Mouse (Mus musculus) 3134 (cell line): ENCODE data around the gene Nf2.

Source experiments
- DNase-seq: peaks from one replicate; pipeline ENCODE4 v3.0.0-alpha.2; 2011; ENCODE audit warnings: low spot score; ENCODE audit not compliant: insufficient read length; ENCODE audit errors: extremely low read depth

Nf2 gene

GRCm38 (mm10) chr11:4849258-4849943 is at the start of gene Nf2:
TSS of gene Nf2 (minus strand) at chr11:4849536.
- DNase-seq = peak; percentile 98

DNA sequence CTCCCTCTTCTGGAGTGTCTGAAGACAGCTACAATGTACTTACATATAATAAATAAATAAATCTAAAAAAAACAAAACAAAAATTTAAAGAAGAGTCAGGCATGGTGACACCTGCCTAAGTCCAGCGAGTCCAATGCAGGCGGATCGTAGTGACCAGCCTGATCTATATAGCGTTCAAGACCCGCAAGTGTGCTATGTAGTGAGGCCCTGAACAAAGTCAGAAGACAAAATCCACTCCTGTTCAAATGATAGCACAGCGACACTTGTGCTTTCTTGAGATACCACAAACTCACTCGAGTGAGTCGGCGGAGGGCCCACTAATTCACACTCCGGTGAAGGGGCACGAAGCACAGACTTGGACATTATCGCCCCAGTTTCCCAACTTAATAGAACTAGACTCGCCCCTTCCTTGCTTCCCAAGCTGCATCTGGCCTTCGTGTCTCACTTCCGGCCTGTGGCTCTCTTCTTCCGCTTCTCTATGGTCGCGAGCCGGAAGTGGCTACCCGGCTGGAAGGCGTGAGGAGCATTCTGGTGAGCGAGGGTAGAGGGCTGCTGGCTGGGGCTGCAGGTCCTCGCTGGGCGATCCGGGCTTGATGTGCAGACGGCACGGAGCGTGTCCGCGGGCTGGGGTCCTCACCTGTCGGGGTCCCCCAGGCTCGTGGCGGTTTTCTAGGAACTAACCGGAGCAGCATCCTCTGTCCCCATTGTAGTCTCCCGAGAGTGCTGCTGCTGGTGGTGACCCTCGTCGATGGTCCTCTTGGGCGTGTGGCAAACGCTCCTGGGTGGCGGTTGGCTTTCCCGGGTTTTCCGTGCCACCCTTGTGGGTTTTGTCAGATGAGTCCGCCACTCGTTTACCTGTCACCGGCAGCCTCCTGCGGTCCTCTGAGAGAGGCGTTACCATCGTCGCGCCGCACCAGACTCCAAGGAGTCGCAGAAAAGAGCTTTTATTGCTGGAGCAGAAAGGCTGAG is 45.8 kb upstream of the Nf2 start, which contains the start of gene Thoc5:
Thoc5 (plus strand) TSS at position 473 of the 969 bp plus-strand sequence.
- peak; percentile 83 for DNase-seq

DNA sequence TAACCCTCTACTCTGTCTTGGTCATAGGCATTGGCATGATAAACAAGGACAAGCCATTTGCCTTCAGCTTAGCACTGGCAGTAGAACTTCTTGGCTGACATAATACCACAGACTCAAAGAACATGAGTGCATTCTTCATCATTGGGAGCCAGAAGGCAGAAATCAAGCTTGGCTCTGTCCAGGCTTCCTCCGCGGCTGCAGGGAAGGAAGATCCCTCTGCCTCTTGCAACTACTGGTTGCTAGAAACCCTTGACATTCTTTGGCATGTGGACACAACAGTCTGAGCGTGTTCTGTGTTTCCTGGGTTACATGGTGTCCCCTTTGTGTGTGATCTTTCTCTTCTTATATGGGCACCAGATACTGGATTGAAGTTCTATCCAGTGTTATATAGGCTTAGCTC is 37.7 kb upstream of the Nf2 start:
- no peak for DNase-seq

GRCm38 (mm10) chr11:4885385-4885903 is 36.1 kb upstream of the Nf2 start:
- DNase-seq = no peak

DNA sequence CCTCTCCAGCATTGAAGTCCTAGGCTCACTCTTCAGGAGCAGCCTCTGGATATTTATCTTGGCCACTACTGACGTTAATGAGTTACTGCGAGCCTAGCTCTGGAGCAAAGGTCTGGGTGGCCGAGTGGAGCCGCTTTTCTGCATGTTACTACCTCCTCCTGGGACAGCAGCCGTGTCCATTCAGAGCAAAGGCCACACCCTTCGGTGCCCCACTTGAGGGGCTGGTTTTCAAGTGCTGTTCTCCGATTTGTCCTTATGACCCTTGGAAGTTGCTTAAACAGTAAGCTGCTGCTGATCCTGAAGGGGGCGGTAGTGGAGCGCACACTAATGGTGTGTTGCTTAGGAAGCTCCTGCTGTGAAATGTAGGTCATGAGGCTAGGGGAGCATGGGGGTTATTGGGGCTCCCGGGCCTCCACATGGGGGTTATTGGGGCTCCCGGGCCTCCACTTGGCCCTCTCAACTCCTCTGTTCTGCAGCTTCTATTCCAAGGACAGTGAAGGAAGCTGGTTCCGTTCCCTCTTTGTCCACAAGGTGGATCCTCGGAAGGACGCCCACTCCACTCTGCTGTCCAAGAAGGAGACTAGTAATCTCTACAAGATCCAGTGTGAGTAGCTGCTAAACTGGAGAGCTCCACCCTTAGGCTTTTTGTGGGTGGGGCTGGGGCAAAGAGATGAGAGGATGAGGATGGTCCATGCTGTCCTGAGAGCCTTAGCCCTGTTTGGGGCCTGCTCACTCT is 33.7 kb upstream of the Nf2 start:
- DNase-seq = peak; percentile 45

GRCm38 (mm10) chr11:4881087-4881486 is 31.8 kb upstream of the Nf2 start:
- DNase-seq = no peak

DNA sequence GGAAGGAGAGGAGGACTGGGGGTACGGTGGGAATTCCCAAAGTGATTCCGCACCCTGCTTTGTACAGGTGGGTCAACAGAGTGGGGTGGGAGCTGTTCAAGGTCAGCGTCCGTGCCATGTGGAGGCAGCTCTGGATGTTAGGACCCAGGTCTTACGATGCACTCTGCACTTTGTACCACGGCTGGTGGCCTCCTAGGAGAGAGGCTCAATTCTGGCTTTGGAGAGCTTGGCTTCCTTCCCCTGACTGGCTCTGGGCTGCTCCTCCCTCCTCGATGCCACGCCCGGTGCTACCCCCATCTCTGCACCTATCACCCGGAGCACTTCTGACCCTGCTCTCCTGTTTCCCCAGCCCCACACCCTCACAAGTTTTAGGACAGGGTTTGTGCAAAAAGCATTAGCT is 25.2 kb upstream of the Nf2 start:
- DNase-seq = peak; percentile 19

DNA sequence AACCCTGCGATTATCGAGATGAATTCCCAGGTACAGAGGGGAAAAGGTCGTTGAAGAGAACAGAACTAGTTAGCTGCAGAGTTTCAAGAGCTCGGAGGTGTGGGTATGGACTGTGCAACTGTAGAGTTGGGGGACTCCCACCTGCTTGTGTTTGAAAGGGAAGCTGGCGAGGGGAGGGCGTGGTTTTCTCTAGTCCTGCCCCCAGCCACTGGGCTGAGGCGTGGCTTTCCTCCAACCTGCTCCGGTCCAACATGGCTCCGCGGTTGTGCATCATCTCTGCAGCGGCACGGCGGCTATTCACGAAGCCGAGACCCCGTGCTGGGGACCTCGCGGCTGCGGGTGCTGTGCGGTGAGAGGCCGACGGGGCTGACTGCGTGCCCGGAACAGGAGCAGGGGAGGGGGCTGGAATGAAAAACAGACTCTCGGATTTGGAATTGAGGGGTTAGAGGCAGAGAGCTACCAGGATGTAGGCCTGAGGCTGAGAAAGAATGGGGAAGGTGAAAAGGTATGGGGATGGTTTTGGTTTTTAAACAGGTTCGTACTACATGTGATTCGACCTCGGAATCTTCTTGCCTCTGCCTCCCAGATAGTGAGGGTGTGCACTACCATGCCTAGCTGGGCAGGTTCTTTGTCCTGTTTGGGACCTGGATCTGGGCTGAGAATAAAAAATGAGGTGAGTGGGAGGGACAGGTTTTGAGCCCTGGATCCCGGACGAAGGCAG is 24.6 kb upstream of the Nf2 start, which contains the start of gene Nipsnap1:
Nipsnap1 (plus strand) TSS at position 197 of the 721 bp plus-strand sequence.
- DNase-seq = peak; percentile 78

DNA sequence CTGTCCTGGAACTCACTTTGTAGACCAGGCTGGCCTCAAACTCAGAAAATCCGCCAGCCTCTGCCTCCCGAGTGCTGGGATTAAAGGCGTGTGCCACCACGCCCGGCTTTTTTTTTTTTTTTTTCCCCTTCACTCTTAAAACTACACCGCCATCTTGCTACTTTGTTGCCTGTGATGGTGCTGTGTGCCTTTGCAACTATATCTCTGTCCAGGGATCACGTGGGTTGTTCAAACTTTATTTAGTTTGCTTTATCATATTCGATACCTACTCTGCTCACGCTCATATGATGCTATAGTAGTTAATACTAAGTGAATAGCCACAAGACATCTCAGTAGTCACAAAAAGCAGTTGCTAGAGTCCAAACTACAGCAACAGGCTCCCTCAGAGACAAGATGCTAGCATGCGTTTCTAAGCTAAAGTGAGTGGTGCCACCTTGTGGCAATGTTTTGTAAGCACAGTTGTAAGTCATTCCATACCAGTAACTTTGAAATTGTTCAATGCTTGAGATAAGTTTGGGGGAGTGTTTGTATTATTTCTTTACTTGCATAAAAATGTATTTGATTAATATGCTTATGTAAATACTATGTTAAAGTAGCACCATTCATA is 16.4 kb upstream of the Nf2 start:
- peak; percentile 54 for DNase-seq

GRCm38 (mm10) chr11:4862730-4863129 is 13.4 kb upstream of the Nf2 start:
- DNase-seq = no peak

- no peak for DNase-seq
Measured at GRCm38 (mm10) chr11:4861816-4862604, 12.7 kb upstream of the Nf2 start.

- DNase-seq = no peak
Measured at GRCm38 (mm10) chr11:4860986-4861385, 11.7 kb upstream of the Nf2 start.

DNA sequence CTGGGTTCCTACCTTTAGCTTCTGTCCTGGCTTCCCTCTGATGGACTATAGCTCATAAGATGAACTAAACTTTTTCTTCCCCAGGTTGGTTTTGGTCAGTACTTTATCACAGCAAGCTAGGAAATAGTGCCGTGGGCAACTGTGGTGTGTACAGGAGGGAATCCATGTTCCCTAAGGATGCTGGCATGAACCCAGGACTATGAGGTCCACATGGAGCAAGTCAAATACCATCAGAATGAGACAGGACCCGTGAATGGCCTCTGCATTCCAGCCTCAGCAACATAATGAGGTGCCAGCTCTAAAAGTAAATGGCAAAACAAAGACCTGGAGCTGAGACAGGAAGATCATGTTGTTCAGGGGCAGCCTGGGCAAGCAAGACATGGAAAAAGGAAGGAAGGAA is 9.1 kb upstream of the Nf2 start:
- DNase-seq = peak; percentile 38

GRCm38 (mm10) chr11:4854181-4854580 is 4.8 kb upstream of the Nf2 start:
- no peak for DNase-seq

DNA sequence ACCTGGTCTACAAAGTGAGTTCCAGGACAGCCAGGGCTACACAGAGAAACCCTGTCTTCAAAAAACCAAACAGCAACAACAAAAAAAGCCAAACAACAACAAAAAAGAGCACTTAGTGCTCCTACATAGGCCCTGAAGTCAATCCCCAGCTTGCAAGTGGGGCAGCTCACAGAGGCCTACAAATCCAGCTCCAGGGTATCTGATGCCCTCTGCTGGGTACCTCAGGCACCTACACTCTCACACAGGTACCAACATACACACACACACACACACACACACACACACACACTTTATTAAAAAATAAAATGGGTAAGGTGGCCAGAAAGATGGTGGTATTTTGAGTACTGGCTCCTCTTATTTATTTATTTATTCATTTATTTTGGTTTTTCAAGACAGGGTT is 3.7 kb upstream of the Nf2 start:
- no peak for DNase-seq

GRCm38 (mm10) chr11:4850404-4850803 is 1.1 kb upstream of the Nf2 start:
- DNase-seq = no peak

DNA sequence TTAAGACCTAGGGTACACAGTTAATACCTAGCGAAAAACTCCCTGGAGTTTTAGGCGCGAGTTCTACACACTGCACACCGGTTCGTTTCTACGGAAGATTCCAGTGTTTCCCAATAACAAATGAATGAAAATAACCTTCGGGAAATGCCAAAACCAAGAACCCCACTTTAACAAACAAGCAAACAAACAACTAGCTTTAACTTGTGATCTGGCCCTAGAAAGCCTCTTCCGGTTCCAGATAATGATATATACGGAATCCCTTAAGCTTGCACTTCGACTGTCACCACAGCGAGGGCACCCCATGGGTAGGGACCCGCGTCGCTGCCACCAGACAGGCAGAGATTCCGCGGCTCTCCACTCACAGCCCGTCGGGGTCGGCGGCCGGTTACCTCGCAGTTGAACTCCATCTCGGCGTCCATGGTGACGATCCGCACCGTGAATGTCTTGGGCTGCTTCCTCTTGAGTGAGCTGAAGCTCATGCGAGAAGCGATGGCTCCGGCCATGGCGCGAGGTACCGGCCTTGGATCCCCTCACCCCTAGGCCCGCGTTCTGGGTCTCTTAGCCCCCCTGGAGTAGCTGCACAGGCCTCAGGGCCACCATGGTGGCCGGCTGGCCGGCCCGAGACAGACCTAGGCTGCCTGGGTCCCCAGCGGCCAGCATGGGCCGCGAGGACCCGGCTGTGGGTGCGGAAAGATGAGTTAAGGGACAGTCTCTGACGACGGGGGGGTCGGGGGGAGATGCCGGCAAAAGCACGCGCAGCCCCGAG is 670 bp downstream of the Nf2 start:
- peak; percentile 73 for DNase-seq

GRCm38 (mm10) chr11:4840942-4841526 is 8.3 kb downstream of the Nf2 start:
- peak; percentile 48 for DNase-seq
